Mouse (Mus musculus): ENCODE results near the gene Capn12.
"Not testable (repeated sequence)": the region's sequence is repeated elsewhere in the genome, so short reads cannot be mapped to it uniquely, and the experiment has no call there.

Gene Capn12

GRCm38 (mm10) chr7:28877856-28878255, 3.4 kb upstream of the Capn12 start:
- no peak for DNase-seq (ENCODE audit: low spot score)

DNA sequence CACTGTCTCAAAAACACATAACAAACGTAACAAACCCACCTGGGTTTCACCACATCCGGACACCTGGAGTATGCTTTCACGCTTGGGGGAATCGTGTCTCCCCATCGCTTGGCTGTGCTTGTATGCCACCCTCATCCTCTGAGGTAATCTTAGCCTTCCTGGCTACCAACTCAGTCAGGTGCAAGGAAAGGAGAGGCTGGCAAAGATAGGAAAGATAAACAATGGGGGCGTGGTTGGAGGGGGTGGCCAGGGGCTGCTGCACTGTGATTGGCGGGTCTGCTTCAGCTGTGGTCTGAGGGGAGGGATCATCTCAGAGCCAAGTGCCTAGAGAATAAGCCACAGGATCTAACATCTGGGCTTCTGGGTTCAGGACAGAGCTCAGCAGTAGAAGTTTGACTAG, 1.6 kb upstream of the Capn12 start:
- DNase-seq (ENCODE audit: low spot score): no peak

DNA sequence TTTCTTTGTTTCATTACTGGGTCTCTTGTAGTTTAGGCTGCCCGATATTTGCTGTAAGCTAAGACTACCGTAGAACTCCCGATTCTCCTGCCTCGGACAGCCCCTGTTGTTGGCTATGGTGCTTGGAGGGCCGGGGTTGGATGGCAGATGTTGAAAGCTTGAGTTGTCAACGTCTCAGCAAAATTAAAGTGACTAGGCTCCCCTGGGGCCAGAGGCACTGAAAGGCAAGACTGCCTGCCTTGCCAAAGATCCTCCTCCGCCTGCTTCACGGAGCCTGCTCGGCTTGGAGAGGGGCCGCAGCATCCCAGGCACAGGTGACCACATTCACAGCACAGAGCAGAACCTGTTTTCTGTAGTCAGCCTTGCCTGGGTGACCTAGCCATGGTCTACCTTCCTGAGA, 668 bp upstream of the Capn12 start:
- no peak for DNase-seq (ENCODE audit: low spot score)

GRCm38 (mm10) chr7:28883039-28883438, 1.8 kb downstream of the Capn12 start:
- no peak for DNase-seq (ENCODE audit: low spot score)

DNA sequence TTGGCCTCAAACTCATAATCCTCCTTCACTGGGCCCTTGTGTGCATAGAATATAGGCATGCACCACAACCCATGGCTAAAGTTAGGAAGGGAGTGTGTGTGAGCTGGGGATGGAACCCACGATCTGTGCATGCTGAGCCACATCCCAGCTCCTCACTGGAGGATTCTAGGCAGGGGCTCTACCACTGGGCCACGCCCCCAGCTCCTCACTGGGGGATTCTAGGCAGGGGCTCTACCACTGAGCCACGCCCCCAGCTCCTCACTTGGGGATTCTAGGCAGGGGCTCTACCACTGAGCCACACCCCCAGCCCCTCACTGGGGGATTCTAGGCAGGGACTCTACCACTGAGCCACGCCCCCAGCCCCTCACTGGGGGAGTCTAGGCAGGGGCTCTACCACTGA, 2.5 kb downstream of the Capn12 start:
- not testable (repeated sequence) for DNase-seq (ENCODE audit: low spot score)

- DNase-seq (ENCODE audit: low spot score): no peak
Observed at GRCm38 (mm10) chr7:28886486-28886885, 5.3 kb downstream of the Capn12 start.

GRCm38 (mm10) chr7:28888701-28889161, 7.5 kb downstream of the Capn12 start:
- no peak for DNase-seq (ENCODE audit: low spot score)

DNA sequence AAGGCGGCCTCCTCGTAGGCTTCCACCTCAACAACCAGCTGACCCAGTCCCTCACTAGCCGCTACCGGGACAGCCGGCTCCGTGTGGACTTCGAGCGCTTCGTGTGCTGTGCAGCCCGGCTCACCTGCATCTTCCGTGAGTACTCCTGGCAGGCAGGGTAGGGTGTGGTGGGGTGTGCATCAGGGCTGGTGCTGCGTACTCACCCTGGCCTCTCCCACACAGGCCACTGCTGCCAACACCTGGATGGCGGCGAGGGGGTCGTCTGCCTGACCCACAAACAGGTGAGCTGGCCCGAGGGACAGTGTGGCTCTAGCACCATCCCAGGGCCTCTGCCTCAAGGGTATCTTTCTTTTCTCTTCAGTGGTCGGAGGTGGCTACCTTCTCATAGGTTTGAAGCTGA, 11.4 kb downstream of the Capn12 start:
- no peak for DNase-seq (ENCODE audit: low spot score)

- peak; percentile 52 for DNase-seq (ENCODE audit: low spot score)
Observed at GRCm38 (mm10) chr7:28893643-28894265, 12.5 kb downstream of the Capn12 start.

DNA sequence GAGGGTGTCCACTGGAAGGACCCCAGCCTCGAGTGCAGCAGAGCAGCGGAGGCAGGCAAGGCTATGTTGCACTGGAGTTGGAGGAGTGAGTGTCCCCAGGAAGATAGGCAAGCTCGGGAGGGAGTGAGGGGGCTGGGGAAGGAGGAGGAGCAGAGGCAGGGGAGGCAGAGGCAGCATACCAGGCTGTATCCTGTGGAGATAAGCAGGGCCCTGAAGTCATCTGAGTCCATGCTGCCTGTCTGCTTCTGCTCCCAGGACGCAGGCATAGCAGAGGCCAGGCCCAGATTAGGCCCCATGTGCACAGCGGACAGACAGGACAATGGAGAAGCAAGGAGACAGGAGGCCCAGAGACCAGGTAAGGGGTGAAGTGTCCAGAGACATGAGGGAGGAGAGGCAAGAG, 13.7 kb downstream of the Capn12 start:
- DNase-seq (ENCODE audit: low spot score): no peak

DNA sequence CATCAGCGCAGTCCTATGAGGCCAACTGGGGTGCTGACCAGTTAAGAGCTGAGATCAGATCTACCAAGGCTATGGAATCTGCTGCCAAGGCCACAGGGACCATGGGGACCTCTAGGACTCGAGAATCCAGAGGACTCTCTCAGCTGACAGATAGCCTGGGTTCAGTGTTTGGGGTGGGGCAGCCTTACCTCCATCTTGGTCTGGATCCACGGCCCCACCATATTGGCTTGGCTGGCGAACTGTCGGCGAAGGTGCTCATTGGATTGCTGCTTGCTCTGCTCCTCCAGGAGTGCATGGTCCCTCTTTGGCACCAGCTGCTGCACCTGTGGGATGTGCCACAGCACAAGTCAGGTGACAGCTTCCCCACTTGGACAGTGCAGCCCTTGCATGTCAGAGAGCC, 16.4 kb downstream of the Capn12 start:
- no peak for DNase-seq (ENCODE audit: low spot score)

DNA sequence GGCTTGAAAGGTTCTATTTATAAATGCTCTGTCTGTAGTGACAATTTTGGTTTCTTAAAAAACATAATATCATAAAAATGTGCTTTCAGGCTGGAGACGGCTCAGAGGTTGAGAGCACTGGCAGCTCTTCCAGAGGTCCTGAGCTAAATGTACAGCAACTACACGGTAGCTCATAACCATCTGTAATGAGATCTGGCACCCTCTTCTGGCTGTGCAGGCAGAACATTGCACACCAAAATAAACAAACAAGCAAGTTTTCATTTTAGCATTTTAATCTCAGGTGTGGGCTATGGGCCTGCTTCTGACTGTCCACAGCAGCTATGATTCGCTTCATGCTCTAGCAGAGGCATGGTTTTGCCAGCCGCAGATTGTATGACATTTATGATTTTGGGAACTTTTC, 18.8 kb downstream of the Capn12 start:
- no peak for DNase-seq (ENCODE audit: low spot score)

- no peak for DNase-seq (ENCODE audit: low spot score)
Observed at GRCm38 (mm10) chr7:28901311-28902125, 20.3 kb downstream of the Capn12 start.

GRCm38 (mm10) chr7:28902180-28902579, 21.0 kb downstream of the Capn12 start:
- DNase-seq (ENCODE audit: low spot score): no peak

DNA sequence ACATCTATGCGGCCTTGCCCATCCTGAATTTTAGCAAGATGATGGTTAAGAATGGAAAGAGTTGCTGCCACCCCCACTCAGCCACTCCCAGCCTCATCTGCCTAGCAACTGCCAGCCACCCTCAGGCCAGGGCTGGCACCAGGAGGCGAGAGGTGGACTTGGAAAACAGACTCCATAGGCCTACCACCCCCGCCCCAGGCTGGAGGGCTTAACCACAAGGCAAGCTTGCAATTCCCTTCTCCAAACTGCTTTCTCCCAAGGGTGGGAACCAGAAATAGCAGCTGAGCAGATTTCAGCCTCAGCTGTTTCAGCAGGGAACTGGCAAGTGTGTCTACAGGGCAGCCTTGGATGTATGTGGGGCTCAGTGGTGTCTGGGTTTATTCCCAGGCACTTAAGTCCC, 21.6 kb downstream of the Capn12 start:
- DNase-seq (ENCODE audit: low spot score): no peak

- no peak for DNase-seq (ENCODE audit: low spot score)
Observed at GRCm38 (mm10) chr7:28903778-28904177, 22.6 kb downstream of the Capn12 start.

GRCm38 (mm10) chr7:28907195-28907594, 26.0 kb downstream of the Capn12 start:
- DNase-seq (ENCODE audit: low spot score): no peak

DNA sequence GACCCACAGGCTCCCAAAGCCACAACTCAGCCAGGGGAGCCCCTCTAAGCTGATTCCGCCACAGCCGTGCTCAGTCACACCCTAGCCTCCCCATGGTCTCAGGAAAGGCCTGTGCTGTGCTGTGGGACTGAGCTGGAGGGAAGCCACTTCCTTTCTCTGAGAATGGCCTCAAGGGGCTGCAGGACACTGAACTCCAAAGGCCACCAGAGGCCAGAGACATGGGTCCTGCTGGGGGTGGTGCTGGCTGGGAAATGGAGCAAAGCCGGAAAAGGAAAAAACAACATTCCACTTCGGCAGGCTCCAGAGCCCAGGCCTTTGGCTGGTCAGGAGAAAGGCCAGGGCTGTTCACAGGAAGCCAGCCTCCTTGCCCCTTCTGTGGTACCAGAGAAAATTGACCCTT, 30.4 kb downstream of the Capn12 start:
- no peak for DNase-seq (ENCODE audit: low spot score)

DNA sequence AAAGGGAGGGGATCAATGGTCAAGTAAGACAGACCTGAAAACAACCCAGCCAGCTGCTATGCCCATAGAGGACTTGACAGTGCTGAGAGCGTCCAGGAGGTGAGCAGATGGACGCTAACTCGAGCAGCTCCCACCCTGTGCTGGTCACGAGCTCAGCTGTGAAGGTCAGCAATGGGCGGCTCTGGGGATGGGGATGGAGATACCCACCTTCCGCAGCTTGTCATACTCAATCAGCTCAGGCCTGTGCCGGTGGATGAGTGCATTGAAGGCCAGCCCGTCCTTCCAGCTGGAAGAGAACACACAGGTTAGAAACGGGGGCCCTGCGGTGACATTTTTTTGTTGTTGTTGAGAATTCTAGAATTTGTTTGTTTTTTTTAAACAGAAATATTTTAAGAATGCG, 31.9 kb downstream of the Capn12 start:
- no peak for DNase-seq (ENCODE audit: low spot score)

GRCm38 (mm10) chr7:28916491-28916890, 35.3 kb downstream of the Capn12 start:
- DNase-seq (ENCODE audit: low spot score): no peak

- DNase-seq (ENCODE audit: low spot score): peak; percentile 67
Observed at GRCm38 (mm10) chr7:28917503-28918426, 36.5 kb downstream of the Capn12 start.

DNA sequence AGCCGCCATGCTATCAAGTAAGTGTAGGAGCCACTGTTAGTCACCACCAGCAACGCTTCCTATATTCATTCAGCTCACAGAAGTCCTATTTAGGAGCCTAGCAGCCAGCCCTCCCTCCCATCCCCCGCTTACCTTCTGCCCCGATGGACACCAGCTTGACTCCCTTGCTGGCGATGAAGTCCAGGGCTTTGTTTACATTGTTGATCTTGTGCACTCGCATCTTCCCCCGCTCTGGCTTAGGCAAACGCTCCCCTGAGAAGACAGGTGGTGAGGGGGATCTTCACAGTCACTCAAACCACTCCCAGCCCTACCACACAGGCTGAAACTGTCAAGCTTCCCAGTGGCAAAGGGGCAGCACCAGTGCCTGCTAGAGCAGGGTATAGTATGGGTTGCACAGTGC, 37.3 kb downstream of the Capn12 start:
- DNase-seq (ENCODE audit: low spot score): no peak

GRCm38 (mm10) chr7:28919815-28920214, 38.6 kb downstream of the Capn12 start:
- peak; percentile 96 for DNase-seq (ENCODE audit: low spot score)

All from urinary bladder, postnatal 14 days (tissue).